Mouse (Mus musculus) inflammation-experienced regulatory T-cells, adult 6 months (primary cell): ENCODE data around the gene Zdhhc6. TPM values are rescaled to one million over a fixed set of nuclear protein-coding genes. Genes with fewer than 3 reads are reported as not detected.

Experiments used
- ATAC-seq: one replicate; pipeline ENCODE4 v1.8.0; 2017
- polyA plus RNA-seq, 3 experiments: library from polyadenylated mRNA; unstranded; fragments of 100-300 nt; shearing (Covaris generic); gene quantifications; one replicate each; pipeline ENCODE4 v1.2.1; 2017

The Zdhhc6 gene
- polyA plus RNA-seq, 3 experiments from 2014 or later = 59.2 to 70.5 (median 65.2) TPM

GRCm38 (mm10) chr19:55299378-55299777 lies 16.5 kb downstream of the Zdhhc6 start:
- ATAC-seq = no peak

GRCm38 (mm10) chr19:55297961-55298360 lies 17.9 kb downstream of the Zdhhc6 start:
- ATAC-seq = no peak

DNA sequence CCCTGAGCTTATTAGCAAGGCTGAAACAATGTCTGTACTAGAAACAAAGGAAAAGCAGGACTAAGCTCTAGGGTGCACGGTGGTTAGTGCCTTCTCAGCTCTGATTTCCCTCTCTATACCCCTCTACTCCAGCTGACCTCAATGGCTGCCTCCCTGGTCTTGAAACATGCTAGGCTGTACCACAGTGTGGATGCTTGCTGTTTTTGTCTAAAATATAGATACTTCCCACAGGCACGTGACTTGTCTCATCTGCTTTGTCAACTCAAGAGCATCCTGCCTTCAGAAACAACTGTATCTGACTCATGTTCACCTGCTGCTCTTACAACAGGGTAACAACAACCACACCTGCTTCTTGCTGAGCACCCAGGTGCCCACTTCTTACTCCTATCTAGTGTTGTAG lies 18.3 kb downstream of the Zdhhc6 start:
- no peak for ATAC-seq

DNA sequence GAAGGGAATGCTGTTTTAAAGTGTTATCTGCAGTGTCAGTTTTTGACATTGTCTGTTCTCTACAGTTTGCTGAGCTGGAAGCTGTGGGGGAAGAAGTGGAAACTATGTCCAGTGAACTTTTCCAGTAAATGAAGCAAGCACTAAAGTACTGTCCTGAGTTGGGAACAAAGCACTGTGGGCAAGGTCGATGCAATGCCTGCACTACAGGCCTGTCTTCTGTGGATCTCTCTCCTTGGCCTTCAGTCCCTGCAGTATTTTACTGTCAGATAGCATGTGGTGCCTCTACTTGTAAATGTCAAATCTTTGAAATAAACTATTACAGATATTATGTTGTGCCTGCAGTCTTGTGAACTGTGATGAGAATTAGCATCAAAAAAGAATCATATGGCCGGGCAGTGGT lies 19.5 kb downstream of the Zdhhc6 start:
- no peak for ATAC-seq

- ATAC-seq = no peak
These were observed 20.3 kb downstream of the Zdhhc6 start for GRCm38 (mm10) chr19:55295556-55295955.

- ATAC-seq = no peak
These were observed 20.8 kb downstream of the Zdhhc6 start for GRCm38 (mm10) chr19:55295075-55295474.

GRCm38 (mm10) chr19:55293175-55293574 lies 22.7 kb downstream of the Zdhhc6 start:
- no peak for ATAC-seq

DNA sequence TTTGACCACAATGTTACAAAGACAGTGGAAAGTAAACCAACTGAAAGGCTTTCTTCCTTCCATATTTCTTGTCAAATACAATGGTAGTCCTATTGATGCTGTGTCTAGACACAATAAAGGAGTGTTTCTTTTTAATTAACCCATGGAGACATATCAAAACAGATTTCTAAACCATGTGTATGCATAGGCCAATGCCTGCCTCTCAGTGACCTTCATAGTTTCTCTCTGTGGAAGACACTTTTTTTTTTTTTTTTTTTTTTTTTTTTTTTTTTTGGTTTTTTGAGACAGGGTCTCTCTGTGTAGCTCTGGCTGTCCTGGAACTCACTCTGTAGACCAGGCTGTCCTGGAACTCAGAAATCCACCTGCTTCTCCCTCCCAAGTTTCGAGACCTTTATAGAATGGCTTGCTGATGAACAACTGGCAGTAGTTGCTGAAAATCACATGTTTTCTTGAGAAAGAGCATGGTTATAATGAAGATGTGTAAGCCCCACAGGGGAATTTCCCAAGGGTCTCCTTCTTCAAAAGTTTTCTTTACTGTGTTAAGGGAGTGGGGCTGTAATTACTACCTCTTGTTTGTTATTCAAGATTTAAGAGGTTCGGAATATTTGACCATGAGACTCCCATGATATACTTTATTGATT lies 23.5 kb downstream of the Zdhhc6 start:
- no peak for ATAC-seq

- ATAC-seq = no peak
These were observed 25.1 kb downstream of the Zdhhc6 start for GRCm38 (mm10) chr19:55290621-55291270.

GRCm38 (mm10) chr19:55288974-55289373 lies 26.9 kb downstream of the Zdhhc6 start:
- no peak for ATAC-seq

DNA sequence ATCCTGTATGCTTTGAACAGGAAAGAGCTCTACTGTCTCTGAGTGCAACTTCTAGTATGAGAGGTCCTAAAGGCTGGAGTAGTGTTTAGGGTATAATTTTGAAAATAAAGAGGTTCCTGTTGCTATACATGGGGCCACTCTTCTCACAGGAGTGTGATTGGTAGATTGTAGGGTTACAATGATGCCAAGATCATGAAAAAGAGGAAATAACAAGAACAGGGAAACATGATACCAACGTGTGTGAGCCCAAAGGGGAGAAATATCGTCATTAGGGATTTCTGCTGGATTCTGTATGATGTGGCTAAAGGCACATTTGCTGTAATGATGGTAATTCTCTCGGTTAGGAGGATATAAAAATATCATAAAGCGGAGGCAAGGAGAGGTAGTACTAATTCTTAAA lies 29.8 kb downstream of the Zdhhc6 start:
- ATAC-seq = no peak

DNA sequence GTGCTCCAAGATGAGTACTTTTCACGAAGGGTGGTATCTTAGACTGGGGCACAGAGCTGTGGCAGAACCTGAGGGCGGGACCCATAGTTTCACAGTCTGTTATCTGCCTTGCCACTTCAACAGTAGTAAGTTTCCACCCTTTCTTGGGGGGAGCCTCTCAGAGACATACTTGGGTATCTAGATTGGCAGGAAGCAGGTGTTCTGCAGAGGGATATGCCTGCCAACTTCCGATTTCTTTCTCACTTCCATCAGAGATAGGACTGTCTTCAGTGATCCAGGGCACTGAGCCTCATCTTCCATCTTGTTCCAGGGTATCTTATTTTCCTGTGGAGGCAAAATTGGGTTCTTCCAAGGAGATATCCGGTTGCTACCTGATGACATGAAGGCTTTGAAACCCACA lies 31.7 kb downstream of the Zdhhc6 start:
- no peak for ATAC-seq

DNA sequence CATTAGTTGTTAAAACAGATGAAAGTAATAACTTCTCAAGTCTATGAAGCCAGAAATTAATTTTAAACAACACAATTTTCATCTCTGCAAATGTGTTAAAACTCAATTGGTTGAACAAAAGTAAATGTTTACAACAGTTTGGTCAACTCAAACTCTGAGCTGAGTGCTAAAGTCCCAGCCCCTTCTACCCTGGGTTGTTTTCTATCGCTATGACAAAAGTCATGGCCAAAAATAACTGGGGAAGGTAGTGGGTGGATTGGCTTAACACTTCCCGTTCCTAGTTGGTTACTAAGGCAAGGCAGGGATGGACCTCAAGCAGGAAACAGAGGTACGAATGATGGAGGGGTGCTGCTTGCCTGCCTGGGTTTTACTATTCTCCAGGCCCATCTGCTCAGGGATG lies 39.1 kb downstream of the Zdhhc6 start:
- no peak for ATAC-seq

GRCm38 (mm10) chr19:55276100-55276499 lies 39.7 kb downstream of the Zdhhc6 start:
- ATAC-seq = no peak

DNA sequence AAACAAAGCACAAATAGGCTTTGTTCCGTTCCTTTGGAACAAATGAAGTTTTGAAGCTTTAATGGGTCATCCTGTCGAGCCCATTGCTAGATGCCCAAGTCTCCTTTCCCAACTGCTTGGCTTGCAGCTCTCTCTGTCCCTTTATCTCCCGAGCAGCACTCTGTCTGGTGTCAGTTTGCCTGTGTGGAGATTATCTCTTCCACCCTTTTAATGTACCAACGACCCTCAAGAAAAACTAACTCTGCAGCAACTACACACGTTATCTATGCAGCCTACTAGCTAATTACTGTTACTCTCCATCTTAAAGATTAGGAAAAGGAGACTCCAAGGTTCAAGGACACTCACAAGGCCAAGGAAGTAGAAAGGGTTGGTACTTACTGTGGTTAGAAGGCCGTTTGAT lies 42.5 kb downstream of the Zdhhc6 start:
- no peak for ATAC-seq

DNA sequence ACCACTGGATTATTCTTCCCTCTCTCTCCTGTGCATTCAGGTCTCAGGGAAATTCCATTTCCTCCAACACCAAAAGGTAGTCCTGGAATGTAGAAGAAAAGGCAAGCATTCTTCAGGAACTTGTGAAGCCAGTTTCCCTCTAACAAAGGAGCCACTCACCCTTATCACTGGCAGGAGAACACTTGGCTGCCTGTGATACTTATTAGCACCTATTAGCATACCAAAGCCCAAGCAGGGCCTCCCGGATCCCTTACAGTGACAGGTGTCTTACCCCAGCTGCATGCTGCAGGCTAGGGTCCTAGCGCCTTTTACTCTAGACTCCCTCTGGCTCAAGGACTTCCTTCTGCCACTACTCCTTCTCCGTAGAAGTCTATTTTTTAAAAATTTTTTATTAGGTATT lies 44.4 kb downstream of the Zdhhc6 start:
- ATAC-seq = no peak

GRCm38 (mm10) chr19:55269051-55269450 lies 46.8 kb downstream of the Zdhhc6 start:
- ATAC-seq = no peak

- no peak for ATAC-seq
These were observed 47.7 kb downstream of the Zdhhc6 start for GRCm38 (mm10) chr19:55268150-55268549.

GRCm38 (mm10) chr19:55266786-55267185 lies 49.0 kb downstream of the Zdhhc6 start:
- no peak for ATAC-seq

GRCm38 (mm10) chr19:55265269-55265668 lies 50.6 kb downstream of the Zdhhc6 start:
- ATAC-seq = no peak

DNA sequence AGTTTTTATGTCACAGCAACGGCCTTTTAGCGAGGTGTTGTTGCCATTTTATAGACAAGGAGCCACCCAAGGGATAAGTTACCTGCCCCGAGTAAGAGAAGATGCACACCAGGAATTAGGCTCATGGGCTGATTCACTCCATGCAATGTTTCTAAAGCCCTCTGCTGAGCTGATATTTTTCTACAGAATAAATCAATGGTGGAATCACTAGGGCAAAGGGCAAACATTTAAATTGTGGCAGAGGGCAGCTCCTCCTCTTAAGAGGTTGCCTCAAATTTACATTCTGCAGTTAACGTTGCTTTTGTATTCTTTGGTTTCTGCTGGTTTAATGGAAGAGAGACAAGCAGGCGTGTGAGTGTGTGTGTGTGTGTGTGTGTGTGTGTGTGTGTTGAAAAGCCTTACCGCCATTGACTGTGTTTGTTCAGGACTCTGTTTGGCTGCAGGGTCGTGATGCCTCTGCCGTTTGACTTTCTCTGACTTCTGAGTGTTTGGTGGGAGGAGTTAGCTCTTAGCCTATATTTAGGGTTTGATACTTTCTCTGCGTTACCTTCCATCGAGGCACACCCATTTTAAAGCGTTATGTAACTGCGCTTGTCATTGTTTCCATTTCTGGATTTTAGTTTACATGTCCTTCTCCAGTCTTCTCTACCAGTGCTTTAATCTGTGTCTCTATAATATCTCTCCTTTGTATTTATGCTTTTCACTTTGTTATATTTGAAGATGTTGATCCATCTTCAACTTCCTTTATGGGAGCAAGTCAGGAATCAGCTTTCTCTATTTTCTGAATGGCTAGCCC lies 55.2 kb downstream of the Zdhhc6 start:
- ATAC-seq = no peak

GRCm38 (mm10) chr19:55258514-55258913 lies 57.3 kb downstream of the Zdhhc6 start:
- no peak for ATAC-seq

DNA sequence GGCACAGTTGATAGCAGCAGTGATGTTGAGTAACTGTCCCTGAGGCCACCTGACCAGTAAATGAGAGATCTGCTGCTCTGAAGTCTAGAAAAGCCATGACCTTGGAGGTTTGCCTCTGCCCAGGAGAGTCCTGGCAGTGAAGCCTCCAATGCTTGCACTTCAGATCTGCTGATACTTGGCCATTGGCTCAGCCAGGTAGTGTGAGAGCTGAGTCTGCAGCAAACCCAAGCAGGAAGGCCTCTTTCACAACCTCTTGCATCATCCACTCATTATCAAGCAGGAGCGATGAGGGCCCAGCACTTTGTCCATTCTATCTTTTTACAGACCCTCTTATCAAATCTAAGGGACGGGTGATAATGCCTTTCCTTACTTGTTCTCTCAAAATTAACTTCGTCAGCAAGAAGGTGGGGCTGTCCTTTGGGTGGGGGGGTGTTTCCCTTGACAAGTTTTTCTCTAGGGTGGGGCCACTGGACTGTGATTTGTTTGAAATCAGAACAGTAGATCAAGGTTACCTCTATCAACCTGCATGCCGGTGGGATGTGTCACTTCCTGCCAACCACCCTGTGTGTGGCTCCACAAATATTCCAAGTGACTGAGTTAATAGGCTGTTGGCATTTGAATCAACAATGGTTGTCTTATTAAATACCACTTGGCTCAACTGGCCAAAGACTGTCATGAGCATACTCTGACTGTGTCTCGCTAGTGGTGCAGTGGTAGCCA lies 58.0 kb downstream of the Zdhhc6 start:
- no peak for ATAC-seq
